Mouse (Mus musculus): ENCODE data around the gene Rasl10a.
A peak's percentile ranks its signal among the peaks of the same experiment; 100 is the strongest.

- TF ChIP-seq POLR2A (IDR thresholded peaks at IDR 0.05; ENCODE audit: control insufficient read depth, low read depth, low read length) (0 out of 2 replicates have a peak, but pooled peaks have one; percentile 10), CTCF (IDR thresholded peaks at IDR 0.05; ENCODE audit: control insufficient read depth, insufficient read depth, insufficient replicate concordance, low read depth, low read length) (no peak)
Measured at GRCm38 (mm10) chr11:5098035-5098735, 40.3 kb downstream of the Rasl10a start.
